Mouse (Mus musculus): Measurements from ENCODE around the gene Tln2.

Gene Tln2

DNA sequence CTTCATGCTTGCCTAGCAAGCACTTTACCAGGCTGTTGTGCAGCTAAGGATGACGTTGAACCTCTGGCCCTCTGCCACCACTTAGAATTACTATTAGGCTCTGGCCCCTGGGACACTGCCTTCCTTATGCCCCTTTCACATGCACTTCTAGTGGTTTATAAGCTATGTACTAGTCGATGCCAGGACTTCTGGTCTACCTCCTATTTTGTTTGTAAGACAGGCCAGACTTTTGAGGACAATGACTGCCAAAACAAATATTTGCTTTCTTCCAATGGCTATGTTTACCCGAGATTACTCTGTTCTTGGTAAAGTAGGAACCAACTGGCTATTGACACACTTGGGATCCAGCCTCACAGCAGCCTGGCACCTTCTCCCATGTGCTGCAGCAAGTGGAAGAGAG, 82.1 kb downstream of the Tln2 start:
- DNase-seq (ENCODE audit: low read depth, low spot score), result no peak

- DNase-seq (ENCODE audit: low read depth, low spot score), result no peak
Observed at GRCm38 (mm10) chr9:67476184-67476583, 83.3 kb downstream of the Tln2 start.

GRCm38 (mm10) chr9:67463440-67464122, 95.9 kb downstream of the Tln2 start:
- DNase-seq (ENCODE audit: low read depth, low spot score), result no peak

DNA sequence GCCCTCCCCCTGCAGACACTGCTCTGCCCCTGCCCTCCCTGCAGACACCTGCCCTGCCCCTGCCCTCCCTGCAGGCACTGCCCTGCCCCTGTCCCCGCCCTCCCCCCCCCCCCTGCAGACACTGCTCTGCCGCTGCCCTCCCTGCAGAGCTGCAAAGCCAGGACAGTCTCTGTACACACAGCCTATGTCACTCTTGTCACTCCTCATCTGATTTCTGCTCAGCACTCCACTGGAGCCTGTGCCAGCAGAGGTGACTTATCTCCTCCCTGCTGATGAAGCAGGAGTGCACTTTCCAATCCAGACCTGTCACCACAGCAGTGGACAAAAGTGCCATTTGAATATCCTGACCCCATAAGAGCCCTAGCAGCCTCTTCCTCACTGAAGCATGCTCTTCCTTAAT, 118.0 kb downstream of the Tln2 start:
- no peak for DNase-seq (ENCODE audit: low read depth, low spot score)

DNA sequence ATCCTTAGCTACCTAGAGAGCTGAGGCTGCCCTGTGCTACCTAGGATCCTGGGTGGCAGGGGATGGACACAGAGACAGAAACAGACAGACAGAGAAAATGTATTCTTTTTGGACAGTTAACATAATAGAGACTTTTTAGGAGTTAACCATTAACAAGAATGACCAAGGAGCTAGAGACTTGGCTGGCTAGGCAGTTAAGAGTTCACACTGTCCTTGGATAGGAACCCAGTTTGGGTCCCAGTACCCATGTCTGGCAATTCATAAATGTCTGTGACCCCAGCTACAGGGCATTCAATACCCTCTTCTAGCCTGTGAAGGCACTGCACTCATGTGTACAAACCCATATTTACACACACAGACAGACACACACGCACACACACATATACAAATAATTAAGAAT, 122.0 kb downstream of the Tln2 start:
- DNase-seq (ENCODE audit: low read depth, low spot score), result no peak

DNA sequence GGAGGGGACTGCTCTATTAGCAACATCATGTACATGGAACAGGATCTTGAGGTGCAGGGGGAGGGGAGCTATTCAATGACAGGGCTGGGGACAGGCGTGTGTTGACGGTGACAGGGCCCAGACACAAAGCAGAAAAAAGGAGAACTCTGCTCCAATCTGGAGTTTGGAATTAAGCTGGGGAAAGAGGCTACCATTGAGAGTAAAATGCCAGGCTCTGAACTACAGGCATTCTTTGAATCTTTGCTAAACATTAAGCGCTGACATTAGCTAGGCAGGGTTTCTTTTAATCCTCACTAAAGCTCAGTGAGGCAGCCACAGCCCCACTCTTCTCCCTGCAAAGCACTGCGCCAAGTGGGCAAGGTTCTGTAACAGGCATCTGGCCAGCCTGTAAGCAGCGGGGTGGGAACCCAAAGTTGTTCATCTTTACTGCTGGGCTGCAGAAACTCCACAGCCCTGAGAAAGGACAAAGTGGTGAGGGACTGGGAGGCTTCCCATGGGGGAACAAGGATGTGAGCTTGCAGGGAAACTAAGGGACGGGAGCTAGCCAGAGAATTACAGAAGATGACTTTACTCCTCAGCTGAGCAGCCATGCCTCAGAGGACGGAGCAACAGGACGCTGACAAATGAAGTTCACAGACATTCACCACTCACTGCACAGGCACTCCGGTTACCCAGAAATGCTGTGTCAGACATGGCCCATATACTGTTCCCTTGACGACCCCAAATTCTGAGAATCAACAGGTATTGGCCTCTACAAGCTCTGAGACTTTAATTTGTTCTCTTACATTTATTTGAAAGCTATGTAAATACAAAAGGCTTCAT, 124.0 kb downstream of the Tln2 start:
- DNase-seq (ENCODE audit: low read depth, low spot score), result no peak

DNA sequence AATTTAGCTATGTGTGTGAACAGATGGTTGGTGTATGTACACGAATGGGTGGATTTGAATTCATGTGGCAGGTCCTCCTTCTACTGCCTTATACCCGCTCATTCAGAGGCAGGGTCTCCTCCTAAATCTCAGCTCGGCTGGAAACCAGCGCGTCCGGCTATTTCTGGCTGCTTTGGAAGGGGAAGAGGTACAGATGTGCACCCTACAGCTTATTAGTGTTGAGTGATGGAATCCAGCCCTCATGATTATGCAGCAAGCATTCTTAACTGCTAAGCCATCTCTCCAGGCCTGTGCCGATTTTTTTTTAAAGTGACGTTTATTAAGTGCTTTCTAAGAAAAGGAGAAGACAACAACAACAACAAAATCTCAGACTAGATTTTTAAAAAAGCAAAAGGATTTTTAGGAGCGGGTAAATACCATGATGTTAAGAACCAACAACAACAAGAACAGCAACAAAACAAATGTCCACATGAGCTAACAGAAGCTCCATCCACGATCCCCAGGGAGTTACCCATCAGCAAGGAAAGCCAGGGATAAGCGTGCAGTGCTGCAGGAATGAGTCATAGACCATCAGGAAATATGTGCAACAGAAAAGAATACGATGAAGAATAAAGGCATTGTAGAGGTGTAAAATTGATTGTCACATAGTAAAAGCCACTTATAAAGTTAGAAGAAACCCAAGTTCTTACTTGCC, 130.2 kb downstream of the Tln2 start:
- DNase-seq (ENCODE audit: low read depth, low spot score), result no peak

- no peak for DNase-seq (ENCODE audit: low read depth, low spot score)
Observed at GRCm38 (mm10) chr9:67428306-67429047, 131.0 kb downstream of the Tln2 start.

GRCm38 (mm10) chr9:67426304-67426703, 133.2 kb downstream of the Tln2 start:
- DNase-seq (ENCODE audit: low read depth, low spot score), result no peak

DNA sequence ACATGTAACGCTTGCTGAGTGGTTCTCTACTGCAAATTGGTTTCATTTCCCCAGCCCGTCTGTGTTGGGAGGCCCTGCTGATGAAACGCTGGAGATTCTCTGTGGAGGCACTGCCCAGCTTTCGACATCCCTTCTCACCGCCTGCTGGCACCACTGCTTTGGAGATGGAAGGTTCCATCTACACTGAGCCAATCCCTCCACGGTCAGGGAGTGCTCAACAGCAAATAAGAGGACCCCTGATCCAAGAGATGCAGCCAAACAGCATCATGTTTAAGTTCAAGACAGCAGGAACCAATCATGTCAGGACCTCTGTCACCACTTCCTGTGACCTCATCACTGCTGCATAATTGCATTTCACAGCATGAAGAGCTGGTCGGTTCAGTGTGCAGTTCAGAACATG, 135.4 kb downstream of the Tln2 start:
- peak; percentile 50 for DNase-seq (ENCODE audit: low read depth, low spot score)

GRCm38 (mm10) chr9:67418092-67418491, 141.4 kb downstream of the Tln2 start:
- no peak for DNase-seq (ENCODE audit: low read depth, low spot score)

DNA sequence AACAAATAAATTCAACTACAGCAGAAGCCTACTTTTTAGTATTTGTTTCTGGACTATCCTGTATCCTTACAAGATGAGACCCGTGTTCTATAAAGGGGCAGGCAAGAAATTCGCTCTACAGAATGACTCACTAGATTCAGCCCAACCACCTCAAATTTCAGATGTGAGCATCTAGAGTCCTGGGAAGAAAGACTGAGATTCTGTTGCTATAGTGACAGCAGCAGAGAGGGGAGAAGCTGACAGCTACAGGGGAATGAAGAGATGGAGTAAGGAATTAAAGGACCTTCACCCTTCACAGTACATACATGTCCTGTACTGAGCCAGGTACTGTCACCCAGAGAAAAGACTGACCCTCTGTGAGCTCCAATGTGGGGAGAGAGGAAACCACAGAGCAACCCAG, 148.8 kb downstream of the Tln2 start:
- DNase-seq (ENCODE audit: low read depth, low spot score), result no peak

DNA sequence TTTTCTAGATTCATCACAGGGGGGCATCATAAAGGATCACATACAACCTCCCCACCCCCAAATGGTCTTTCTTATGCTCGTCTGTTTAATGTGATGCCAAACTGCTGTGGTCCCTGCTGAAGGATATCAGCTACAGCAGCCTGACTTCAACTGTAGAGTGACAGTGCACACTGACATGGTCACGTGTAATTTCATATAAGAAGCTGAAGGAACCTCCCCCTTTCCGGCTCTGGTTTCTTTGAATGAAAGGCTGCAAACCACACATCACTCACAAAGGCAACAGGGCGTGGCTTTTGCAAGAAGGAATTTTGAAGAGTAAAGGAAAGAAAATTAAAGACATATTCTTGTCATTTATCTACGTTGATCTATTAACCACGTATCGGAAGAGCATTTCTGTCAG, 154.8 kb downstream of the Tln2 start:
- DNase-seq (ENCODE audit: low read depth, low spot score), result peak; percentile 23

- DNase-seq (ENCODE audit: low read depth, low spot score), result peak; percentile 33
Observed at GRCm38 (mm10) chr9:67399563-67399962, 159.9 kb downstream of the Tln2 start.

DNA sequence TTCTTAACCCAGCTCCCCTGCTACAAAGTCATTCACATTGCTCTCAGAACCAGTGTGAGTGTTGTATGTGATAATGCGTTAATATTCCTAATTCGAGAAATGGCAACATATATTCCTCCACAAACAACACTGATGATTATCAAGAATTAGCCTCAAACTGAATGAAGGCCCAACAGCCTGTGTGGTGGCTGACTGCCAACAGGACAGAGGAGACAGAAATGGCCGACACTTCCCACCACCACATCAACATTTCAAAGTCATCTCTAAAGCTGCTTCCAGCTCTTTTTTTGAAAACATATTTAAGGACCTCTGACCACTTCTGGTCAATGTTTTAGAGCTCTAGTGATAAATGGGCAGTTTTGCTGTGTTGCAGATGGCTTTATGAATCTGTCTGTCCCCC, 161.7 kb downstream of the Tln2 start:
- no peak for DNase-seq (ENCODE audit: low read depth, low spot score)

DNA sequence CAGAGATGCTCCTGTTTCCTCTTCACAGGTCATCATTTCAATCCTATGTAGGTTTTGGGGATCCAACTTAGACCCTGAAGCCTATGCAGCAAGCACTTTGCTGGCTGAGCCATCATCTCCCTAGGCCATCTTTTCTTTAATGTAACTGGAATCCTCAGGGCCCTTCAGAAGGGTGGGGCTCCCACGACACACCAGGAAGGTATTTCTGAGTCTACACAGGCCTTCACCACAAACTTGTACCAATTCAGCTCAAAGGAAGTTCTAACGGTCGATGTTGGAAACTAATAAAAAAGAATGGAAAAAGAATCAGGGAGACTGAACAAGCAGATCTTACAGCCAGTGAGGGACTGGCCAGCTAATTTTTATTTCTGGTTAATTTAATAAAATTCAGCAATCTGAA, 163.1 kb downstream of the Tln2 start:
- no peak for DNase-seq (ENCODE audit: low read depth, low spot score)

DNA sequence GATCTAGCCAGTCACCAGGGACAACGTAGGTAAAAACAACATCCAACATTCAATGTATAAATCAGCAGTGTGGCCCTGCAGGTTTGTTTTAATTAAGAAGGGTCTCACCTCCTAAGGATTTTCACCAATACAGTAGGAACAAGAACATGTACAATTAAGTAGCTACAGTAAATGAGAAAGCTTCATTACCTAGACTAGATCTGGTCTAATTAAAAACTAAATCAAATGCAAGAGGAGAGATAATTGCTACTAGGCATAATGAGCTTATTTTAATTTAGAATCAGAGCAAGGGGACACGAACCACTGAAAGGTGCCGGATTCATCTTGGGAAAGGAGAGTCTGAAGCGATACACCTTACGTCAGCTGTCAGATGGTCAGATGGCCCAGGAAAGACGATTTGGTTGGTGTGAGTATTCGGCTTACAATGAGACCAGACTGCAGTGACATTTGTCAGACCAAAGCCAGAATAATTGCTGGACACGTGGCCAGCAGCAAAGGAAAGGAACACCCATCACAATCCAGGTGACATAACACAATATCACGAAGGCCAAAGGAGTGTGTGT, 175.4 kb downstream of the Tln2 start:
- DNase-seq (ENCODE audit: low read depth, low spot score), result no peak

DNA sequence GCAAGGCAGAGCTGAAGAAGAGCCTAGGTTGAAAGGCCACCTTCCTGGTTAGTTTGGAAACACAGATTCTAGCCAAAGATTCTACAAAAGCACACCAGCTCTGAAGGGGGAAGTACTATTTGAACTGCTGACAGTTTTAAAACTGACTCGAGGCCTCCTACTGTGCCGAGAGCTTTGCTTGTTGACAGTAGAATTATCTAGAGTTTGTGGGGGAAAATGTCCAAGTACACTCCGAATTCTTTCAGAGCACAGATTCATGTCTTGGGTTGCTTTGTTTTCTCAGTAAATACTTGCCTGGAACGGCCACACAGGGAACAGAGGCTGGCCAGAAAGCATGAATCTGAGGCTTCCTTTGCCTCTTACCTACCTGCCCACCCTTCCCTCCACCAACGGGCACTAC, 179.4 kb downstream of the Tln2 start:
- DNase-seq (ENCODE audit: low read depth, low spot score), result peak; percentile 19

DNA sequence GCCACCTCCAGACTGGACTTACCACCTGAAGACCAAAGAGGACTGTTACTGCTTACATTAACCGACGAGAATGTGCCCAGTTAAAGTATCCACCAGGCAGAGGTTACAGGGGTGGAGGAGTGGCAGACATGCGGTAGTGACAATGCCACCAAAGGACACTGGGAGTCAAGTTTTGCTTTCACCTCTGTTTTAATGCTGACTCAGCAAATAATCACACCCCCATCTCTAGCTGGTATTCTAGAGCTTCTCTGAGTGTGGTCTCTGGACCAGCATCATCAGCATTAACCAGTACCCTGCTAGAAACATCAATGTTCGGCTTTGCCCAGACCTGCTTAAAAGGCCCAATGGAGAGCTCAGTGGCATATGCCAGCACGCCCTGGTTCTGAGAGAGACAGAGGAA, 180.7 kb downstream of the Tln2 start:
- no peak for DNase-seq (ENCODE audit: low read depth, low spot score)

- peak; percentile 62 for DNase-seq (ENCODE audit: low read depth, low spot score)
Observed at GRCm38 (mm10) chr9:67368078-67368477, 191.4 kb downstream of the Tln2 start.

- no peak for DNase-seq (ENCODE audit: low read depth, low spot score)
Observed at GRCm38 (mm10) chr9:67362511-67362910, 197.0 kb downstream of the Tln2 start.

DNA sequence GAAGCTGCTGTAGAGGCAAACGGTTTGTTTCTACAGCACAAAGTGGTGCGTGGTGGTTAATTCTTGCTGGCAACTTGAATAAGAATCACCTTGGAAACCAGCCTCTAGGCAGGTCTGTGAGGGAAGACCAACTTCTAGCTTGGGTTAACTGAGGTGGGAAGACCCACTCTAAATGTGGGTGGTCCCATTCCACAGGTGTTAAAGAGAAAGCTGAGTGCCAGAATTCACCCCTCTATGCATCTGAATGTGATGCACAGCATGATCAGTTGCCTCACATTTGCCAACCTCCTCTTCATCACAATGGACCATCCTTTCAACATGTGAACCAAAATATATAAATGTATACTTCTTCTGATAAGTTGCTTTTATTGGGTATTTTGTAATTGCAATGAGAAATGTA, 197.4 kb downstream of the Tln2 start:
- DNase-seq (ENCODE audit: low read depth, low spot score), result peak; percentile 71

Measured in R1 (cell line).